Mouse (Mus musculus): ENCODE results near the gene Gm5751. TPM values are rescaled to one million over a fixed set of nuclear protein-coding genes. Genes with fewer than 3 reads are reported as not detected.
A peak's percentile ranks its signal among the peaks of the same experiment; 100 is the strongest.
"Not testable (repeated sequence)": the region's sequence is repeated elsewhere in the genome, so short reads cannot be mapped to it uniquely, and the experiment has no call there.

Gene Gm5751
- not detected for total RNA-seq (2021)
- long read RNA-seq, experiment 1: 0 reads
- long read RNA-seq, experiment 2: 0 reads

- not testable (repeated sequence) for DNase-seq (ENCODE audit: low spot score in 2 of 2)
These were observed at the start of gene Gm5751 for GRCm38 (mm10) chrX:8873953-8874352. Gene Gm5751 (plus strand): TSS chrX:8874253.

GRCm38 (mm10) chrX:8832043-8832442 lies 42.0 kb upstream of the Gm5751 start:
- DNase-seq (ENCODE audit: low spot score in 2 of 2): peak; percentile 27 to 31

GRCm38 (mm10) chrX:8843694-8844093 lies 30.4 kb upstream of the Gm5751 start, which contains the start of gene Gm6592:
Gene Gm6592 (plus strand): TSS chrX:8843994.
- DNase-seq (ENCODE audit: low spot score in 2 of 2): no peak

- no peak for DNase-seq (ENCODE audit: low spot score in 2 of 2)
These were observed 21.6 kb upstream of the Gm5751 start for GRCm38 (mm10) chrX:8852486-8852885.

GRCm38 (mm10) chrX:8864331-8864730 lies 9.7 kb upstream of the Gm5751 start:
- peak; percentile 48 to 59 for DNase-seq (ENCODE audit: low spot score in 2 of 2)

- no peak for DNase-seq (ENCODE audit: low spot score in 2 of 2)
These were observed 10.3 kb downstream of the Gm5751 start for GRCm38 (mm10) chrX:8884336-8884735.

- no peak for DNase-seq (ENCODE audit: low spot score in 2 of 2)
These were observed 17.9 kb downstream of the Gm5751 start for GRCm38 (mm10) chrX:8891975-8892342.

- DNase-seq (ENCODE audit: low spot score in 2 of 2): peak; percentile 63 to 72
These were observed 18.5 kb downstream of the Gm5751 start, which contains the start of gene B630019K06Rik for GRCm38 (mm10) chrX:8892343-8893155. Gene B630019K06Rik (plus strand): TSS chrX:8892382.

GRCm38 (mm10) chrX:8893182-8893651 lies 19.2 kb downstream of the Gm5751 start:
- peak in 1 of 2 experiments; percentile 26 for DNase-seq (ENCODE audit: low spot score in 2 of 2)

- DNase-seq (ENCODE audit: low spot score in 2 of 2): no peak
These were observed 26.8 kb downstream of the Gm5751 start for GRCm38 (mm10) chrX:8900823-8901222.

- no peak for DNase-seq (ENCODE audit: low spot score in 2 of 2)
These were observed 27.9 kb downstream of the Gm5751 start for GRCm38 (mm10) chrX:8901906-8902472.

- DNase-seq (ENCODE audit: low spot score in 2 of 2): no peak
These were observed 47.0 kb downstream of the Gm5751 start for GRCm38 (mm10) chrX:8921080-8921479.

- peak; percentile 7 to 21 for DNase-seq (ENCODE audit: low spot score in 2 of 2)
These were observed 48.0 kb downstream of the Gm5751 start for GRCm38 (mm10) chrX:8921813-8922607.

- DNase-seq (ENCODE audit: low spot score in 2 of 2): no peak
These were observed 53.3 kb downstream of the Gm5751 start for GRCm38 (mm10) chrX:8927308-8927707.

Other genes starting within 250 kb of the Gm5751 start
- gene Ssxb8, start 183.4 kb upstream of the Gm5751 start, total RNA-seq (2021): not detected
- not detected for gene Ssx9, start 125.8 kb upstream of the Gm5751 start, total RNA-seq (2021)
- not detected for gene Ssxb5, start 70.6 kb upstream of the Gm5751 start, total RNA-seq (2021)
- not detected for gene Gm6592, start 30.3 kb upstream of the Gm5751 start, total RNA-seq (2021)
- 10 to 100 TPM; 11.5 to 12.6 TPM for gene B630019K06Rik, start 18.1 kb downstream of the Gm5751 start, total RNA-seq (2021)
- gene Fthl17b, start 88.7 kb downstream of the Gm5751 start, total RNA-seq (2021): not detected
- gene Fthl17c, start 102.3 kb downstream of the Gm5751 start, total RNA-seq (2021): not detected
- gene Fthl17d, start 112.5 kb downstream of the Gm5751 start, total RNA-seq (2021): not detected
- not detected for gene Fthl17e, start 159.2 kb downstream of the Gm5751 start, total RNA-seq (2021)
- not detected for gene Fthl17f, start 188.8 kb downstream of the Gm5751 start, total RNA-seq (2021)
- not detected for gene 4930402K13Rik, start 230.3 kb downstream of the Gm5751 start, total RNA-seq (2021)